Mouse (Mus musculus) heart, embryonic 16.5 days (tissue): ENCODE measurements around the gene Pip4k2c. TPM values are rescaled to one million over a fixed set of nuclear protein-coding genes. Genes with fewer than 3 reads are reported as not detected.
"Not testable (repeated sequence)": the region's sequence is repeated elsewhere in the genome, so short reads cannot be mapped to it uniquely, and the experiment has no call there.

Experiments
- ATAC-seq: fragments of 200-750 bp; cut with Nextera tagmentation; replicated peaks from 2 replicates; pipeline ENCODE4 v1.8.0; 2017; ENCODE audit warnings: moderate number of reproducible peaks; ENCODE audit not compliant: insufficient read depth, low FRiP score; ENCODE audit errors: extremely low read depth
- H3K27ac ChIP-seq: fragments of 300-500 bp; sonication (generic); 2 replicates; pipeline ENCODE4 v1.5.1; 2014; ENCODE audit warnings: mild to moderate bottlenecking, low read length, control low read depth, moderate library complexity
- H3K27me3 ChIP-seq: fragments of 300-500 bp; sonication (generic); 2 replicates; pipeline ENCODE4 v1.6.1; 2014; ENCODE audit warnings: low read length, mixed read lengths; ENCODE audit not compliant: control insufficient read depth, insufficient read depth
- H3K36me3 ChIP-seq: fragments of 300-500 bp; sonication (generic); 2 replicates; pipeline ENCODE4 v1.6.1; 2014; ENCODE audit not compliant: control insufficient read depth, insufficient read depth
- H3K4me1 ChIP-seq: fragments of 300-500 bp; sonication (generic); 2 replicates; pipeline ENCODE4 v1.6.1; 2014; ENCODE audit warnings: low read length, mixed read lengths; ENCODE audit not compliant: control insufficient read depth, insufficient read depth
- H3K4me2 ChIP-seq: fragments of 300-500 bp; sonication (generic); 2 replicates; pipeline ENCODE4 v1.6.1; 2014; ENCODE audit warnings: low read depth, mild to moderate bottlenecking, control low read depth, low read length
- H3K4me3 ChIP-seq: fragments of 300-500 bp; sonication (generic); 2 replicates; pipeline ENCODE4 v1.5.1; 2014; ENCODE audit warnings: mild to moderate bottlenecking, control low read depth, low read length
- H3K9ac ChIP-seq: fragments of 300-500 bp; sonication (generic); 2 replicates; pipeline ENCODE4 v1.6.1; 2014; ENCODE audit warnings: low read length, control low read depth
- H3K9me3 ChIP-seq: fragments of 300-500 bp; sonication (generic); replicated peaks from 2 replicates; pipeline ENCODE4 v1.6.1; 2016; ENCODE audit warnings: low read length; ENCODE audit not compliant: control insufficient read depth
- WGBS: fragments of 180-500 bp; shearing (Covaris S2); extraction: QIAGEN DNeasy Blood & Tissue Kit; methylation state at CpG from one replicate; pipeline ENCODE4 v1.1.7; 2014; 5-methylcytosine and 5-hydroxymethylcytosine counted together
- polyA plus RNA-seq: library from polyadenylated mRNA; unstranded; fragments of >200 nt; fragmentation: Nextera tagmentation; extraction: Ambion mirVana; gene quantifications from 2 replicates; pipeline ENCODE4 v1.2.1, GENCODE M21; 2015

Pip4k2c gene
- polyA plus RNA-seq, 1 experiment from 2014 or later: 27.2 TPM

- Histone ChIP-seq H3K9ac (peak overlapping the region; percentile 95), H3K4me1 (peaks cover 16% of the 10 kb centered on the region), H3K9me3 (no peaks in the 10 kb centered on the region), H3K27ac (peak overlapping the region; percentile 93), H3K36me3 (no peaks in the 10 kb centered on the region; the same call in none of the 2 replicates), H3K4me3 (peak overlapping the region; percentile 96), H3K4me2 (peak overlapping the region; percentile 97), H3K27me3 (no peaks in the 10 kb centered on the region)
- ATAC-seq: peak; percentile 53; the same call in 1 of the 2 replicates
- 12% methylated on average over 22 of the region's 22 CpGs for WGBS
Observed at GRCm38 (mm10) chr10:127194428-127195327, 16.7 kb downstream of the Pip4k2c start.

DNA sequence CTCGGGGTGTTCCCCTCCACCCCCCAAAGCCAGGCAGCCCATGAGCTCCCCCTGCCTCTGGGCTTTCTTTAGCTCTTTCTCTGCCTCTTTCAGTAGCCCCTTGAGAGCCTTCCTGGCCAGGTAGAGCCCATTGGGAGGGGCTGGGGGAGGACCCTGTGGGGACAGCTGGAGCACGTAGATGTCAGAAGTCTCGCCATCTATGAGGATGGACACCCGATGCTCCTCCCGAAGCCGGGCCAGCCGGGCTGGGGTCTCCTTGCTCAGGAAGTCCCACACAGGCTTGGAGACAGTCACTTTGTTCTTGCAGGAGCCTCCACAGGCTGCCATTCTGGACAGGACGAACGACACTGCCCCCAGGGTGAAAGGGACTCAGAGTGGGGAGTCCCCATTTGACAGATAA is 18.4 kb downstream of the Pip4k2c start:
- ATAC-seq: no peak
- Histone ChIP-seq H3K27ac (no peak overlapping the region), H3K9me3 (no peaks in the 10 kb centered on the region), H3K4me3 (no peak overlapping the region), H3K36me3 (no peaks in the 10 kb centered on the region; the same call in none of the 2 replicates), H3K9ac (no peak overlapping the region), H3K4me1 (peaks cover 27% of the 10 kb centered on the region), H3K4me2 (no peak overlapping the region), H3K27me3 (no peaks in the 10 kb centered on the region)
- 86% methylated on average over 8 of the region's 9 CpGs for WGBS

DNA sequence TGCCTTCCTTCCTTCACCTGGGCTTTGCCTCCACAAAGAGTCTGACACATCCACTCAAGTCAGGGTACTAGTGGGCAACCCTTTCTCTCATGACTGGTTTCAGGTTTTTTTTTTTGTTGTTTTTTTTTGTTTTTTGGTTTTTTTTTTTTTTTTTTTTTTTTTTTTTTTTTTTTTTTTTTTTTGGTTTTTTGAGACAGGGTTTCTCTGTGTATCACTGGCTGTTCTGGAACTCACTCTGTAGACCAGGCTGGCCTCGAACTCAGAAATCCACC is 19.4 kb downstream of the Pip4k2c start:
- not testable (repeated sequence) for H3K36me3 ChIP-seq, H3K4me2 ChIP-seq, ATAC-seq, H3K9ac ChIP-seq, H3K4me3 ChIP-seq, H3K27me3 ChIP-seq, H3K9me3 ChIP-seq
- Histone ChIP-seq H3K4me1 (peaks cover 27% of the 10 kb centered on the region), H3K27ac (peak overlapping the region; percentile 0; the same call in 1 of the 2 replicates)
- 81% methylated on average over 1 of the region's 1 CpGs for WGBS

DNA sequence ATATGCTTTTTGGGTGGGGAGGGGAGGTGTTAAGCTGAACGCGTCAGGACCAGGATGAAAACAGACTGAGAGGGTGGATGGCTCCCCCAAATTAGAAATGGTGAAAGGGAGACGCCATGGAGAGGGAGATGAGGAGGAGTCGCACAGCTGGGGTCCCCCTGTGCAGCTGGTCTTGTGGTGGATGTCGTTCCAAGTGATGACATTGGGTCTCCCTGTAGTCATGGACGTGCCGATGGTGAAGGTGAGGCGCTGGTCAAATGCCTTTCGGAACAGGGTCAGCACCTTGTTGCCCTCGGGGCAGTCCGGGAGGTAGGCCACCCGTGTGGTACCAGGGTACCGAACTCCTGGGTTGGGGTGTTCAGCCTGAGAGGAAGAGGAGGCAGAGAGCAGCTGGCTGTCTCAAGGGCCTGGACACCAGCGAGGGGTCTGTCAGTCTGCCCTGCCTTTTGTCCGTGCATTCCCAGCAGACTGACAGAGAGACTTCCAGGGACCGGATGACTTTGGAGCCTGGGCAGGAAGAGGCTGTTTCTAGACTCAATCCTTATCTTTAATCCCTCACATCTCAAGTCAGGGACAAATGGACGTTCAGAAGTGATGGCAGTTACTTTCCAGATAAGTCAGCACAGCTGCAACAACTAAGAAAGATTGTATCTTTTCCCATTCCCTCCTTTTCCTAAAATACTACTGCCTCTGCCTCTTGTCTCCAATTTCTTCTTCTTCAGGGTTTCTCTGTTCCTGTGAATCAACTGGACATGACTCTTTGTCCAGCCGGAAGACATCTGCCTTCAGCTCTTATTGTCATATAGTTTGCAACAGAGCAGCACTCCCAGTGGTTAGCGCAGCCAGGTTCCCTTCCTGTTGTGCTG is 20.0 kb downstream of the Pip4k2c start:
- WGBS: 63% methylated on average over 19 of the region's 19 CpGs
- Histone ChIP-seq H3K4me3 (no peak overlapping the region), H3K4me1 (peaks cover 23% of the 10 kb centered on the region), H3K36me3 (no peaks in the 10 kb centered on the region; the same call in none of the 2 replicates), H3K9ac (no peak overlapping the region), H3K9me3 (no peaks in the 10 kb centered on the region), H3K27me3 (peaks cover 5% of the 10 kb centered on the region; the same call in 1 of the 2 replicates), H3K4me2 (no peak overlapping the region), H3K27ac (peak overlapping the region; percentile 0)
- ATAC-seq: no peak

- peak overlapping the region; percentile 93 for H3K4me2 ChIP-seq
- H3K4me3 ChIP-seq: no peak overlapping the region
- H3K9ac ChIP-seq: no peak overlapping the region; the same call in 1 of the 2 replicates
- H3K9me3 ChIP-seq: no peaks in the 10 kb centered on the region
- peaks cover 7% of the 10 kb centered on the region; the same call in 1 of the 2 replicates for H3K27me3 ChIP-seq
- peaks cover 19% of the 10 kb centered on the region for H3K4me1 ChIP-seq
- no peak for ATAC-seq
- H3K36me3 ChIP-seq: no peaks in the 10 kb centered on the region; the same call in none of the 2 replicates
- peak overlapping the region; percentile 60 for H3K27ac ChIP-seq
- WGBS: 47% methylated on average over 14 of the region's 14 CpGs
Observed at GRCm38 (mm10) chr10:127190398-127191190, 20.8 kb downstream of the Pip4k2c start.

- Histone ChIP-seq H3K9me3 (no peaks in the 10 kb centered on the region), H3K9ac (peak within 1 kb of the TSS; percentile 72), H3K27ac (peak within 1 kb of the TSS; percentile 74), H3K36me3 (no peaks in the 10 kb centered on the region; the same call in none of the 2 replicates), H3K27me3 (peaks cover 10% of the 10 kb centered on the region), H3K4me2 (peak within 1 kb of the TSS; percentile 93), H3K4me3 (peak within 1 kb of the TSS; percentile 67), H3K4me1 (peaks cover 17% of the 10 kb centered on the region)
- 5% methylated on average over 35 of the region's 35 CpGs for WGBS
- peak; percentile 18; the same call in 1 of the 2 replicates for ATAC-seq
Observed at GRCm38 (mm10) chr10:127189651-127190381, 21.6 kb downstream of the Pip4k2c start, which contains the start of gene Arhgef25. Arhgef25 (minus strand) TSS chr10:127190083.

DNA sequence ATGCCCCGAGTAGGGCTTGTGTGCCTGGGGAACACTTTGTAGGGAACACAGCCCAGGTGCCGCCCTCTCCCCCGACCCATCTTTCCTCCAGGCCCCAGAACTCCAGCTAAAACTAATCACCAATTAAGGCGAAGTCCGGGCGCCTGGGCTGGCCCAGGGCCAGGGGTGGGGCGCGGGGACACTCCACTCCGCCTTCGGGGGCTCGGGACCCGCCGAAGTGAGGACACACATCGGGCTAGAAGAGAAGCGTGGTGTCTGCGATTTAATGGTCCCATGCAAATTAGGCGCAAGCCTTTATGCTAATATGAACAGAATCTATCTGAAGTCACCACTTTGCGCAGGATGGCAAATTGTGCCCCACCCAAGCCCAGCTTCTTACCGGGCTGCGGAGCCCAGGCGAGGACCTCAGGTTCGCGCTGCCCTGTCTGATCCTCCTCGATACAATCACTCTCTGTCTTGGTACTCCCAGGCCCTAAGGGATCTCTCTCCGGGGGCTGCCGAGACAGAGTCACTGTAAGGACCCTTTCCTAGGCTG is 22.2 kb downstream of the Pip4k2c start:
- peak; percentile 3; the same call in 1 of the 2 replicates for ATAC-seq
- under 1% methylated on average over 26 of the region's 26 CpGs for WGBS
- H3K9ac ChIP-seq: peak overlapping the region; percentile 72
- H3K27me3 ChIP-seq: peaks cover 15% of the 10 kb centered on the region
- no peaks in the 10 kb centered on the region; the same call in none of the 2 replicates for H3K36me3 ChIP-seq
- peak overlapping the region; percentile 67 for H3K4me3 ChIP-seq
- no peaks in the 10 kb centered on the region for H3K9me3 ChIP-seq
- H3K4me2 ChIP-seq: peak overlapping the region; percentile 93
- H3K4me1 ChIP-seq: peaks cover 11% of the 10 kb centered on the region
- peak overlapping the region; percentile 74 for H3K27ac ChIP-seq
